Mouse (Mus musculus): ENCODE measurements around the gene Naa40. TPM values are rescaled to one million over a fixed set of nuclear protein-coding genes. Genes with fewer than 3 reads are reported as not detected.

Gene Naa40
- polyA plus RNA-seq, 1 experiment: 13.1 TPM

- H3K27ac ChIP-seq (ENCODE audit: insufficient read depth, low read depth, low read length): no peak overlapping the region
- no peak for TF ChIP-seq POLR2A (IDR thresholded peaks at IDR 0.05; ENCODE audit: low read depth, low read length)
- peaks cover 21% of the 10 kb centered on the region for H3K36me3 ChIP-seq (ENCODE audit: control insufficient read depth, insufficient read depth, low read length)
- H3K4me1 ChIP-seq (ENCODE audit: control insufficient read depth, insufficient read depth, insufficient read length, low read length): peaks cover 18% of the 10 kb centered on the region
- no peak overlapping the region for H3K4me3 ChIP-seq (ENCODE audit: low read depth, low read length)
- 74% methylated on average over 9 of the region's 9 CpGs for WGBS
- no peaks in the 10 kb centered on the region for H3K27me3 ChIP-seq (ENCODE audit: control insufficient read depth, insufficient read depth, low read length)
These were observed 15.8 kb downstream of the Naa40 start for GRCm38 (mm10) chr19:7225096-7225690.

- H3K4me1 ChIP-seq (ENCODE audit: control insufficient read depth, insufficient read depth, insufficient read length, low read length): peaks cover 18% of the 10 kb centered on the region
- H3K27ac ChIP-seq (ENCODE audit: insufficient read depth, low read depth, low read length): no peak overlapping the region
- H3K4me3 ChIP-seq (ENCODE audit: low read depth, low read length): no peak overlapping the region
- 94% methylated on average over 3 of the region's 3 CpGs for WGBS
- TF ChIP-seq POLR2A (IDR thresholded peaks at IDR 0.05; ENCODE audit: low read depth, low read length): no peak
- no peaks in the 10 kb centered on the region for H3K27me3 ChIP-seq (ENCODE audit: control insufficient read depth, insufficient read depth, low read length)
- H3K36me3 ChIP-seq (ENCODE audit: control insufficient read depth, insufficient read depth, low read length): peaks cover 13% of the 10 kb centered on the region; the same call in 1 of the 2 replicates
These were observed 16.7 kb downstream of the Naa40 start for GRCm38 (mm10) chr19:7224253-7224652.

GRCm38 (mm10) chr19:7223488-7223887 is 17.5 kb downstream of the Naa40 start:
- TF ChIP-seq CTCF (IDR thresholded peaks at IDR 0.05; ENCODE audit: extremely low read depth, insufficient read length, insufficient replicate concordance, low read depth, low read length) (no peak), POLR2A (IDR thresholded peaks at IDR 0.05; ENCODE audit: low read depth, low read length) (no peak)
- H3K36me3 ChIP-seq (ENCODE audit: control insufficient read depth, insufficient read depth, low read length): peaks cover 9% of the 10 kb centered on the region; the same call in 1 of the 2 replicates
- no peak overlapping the region for H3K27ac ChIP-seq (ENCODE audit: insufficient read depth, low read depth, low read length)
- H3K27me3 ChIP-seq (ENCODE audit: control insufficient read depth, insufficient read depth, low read length): no peaks in the 10 kb centered on the region
- H3K4me1 ChIP-seq (ENCODE audit: control insufficient read depth, insufficient read depth, insufficient read length, low read length): peaks cover 18% of the 10 kb centered on the region
- no peak overlapping the region for H3K4me3 ChIP-seq (ENCODE audit: low read depth, low read length)

- 82% methylated on average over 6 of the region's 6 CpGs for WGBS
- H3K4me1 ChIP-seq (ENCODE audit: control insufficient read depth, insufficient read depth, insufficient read length, low read length): peaks cover 12% of the 10 kb centered on the region
- H3K27ac ChIP-seq (ENCODE audit: insufficient read depth, low read depth, low read length): no peak overlapping the region
- no peaks in the 10 kb centered on the region for H3K27me3 ChIP-seq (ENCODE audit: control insufficient read depth, insufficient read depth, low read length)
- H3K4me3 ChIP-seq (ENCODE audit: low read depth, low read length): no peak overlapping the region
- 0 out of 2 replicates have a peak, but pooled peaks cover 1% of the 10 kb centered on the region for H3K36me3 ChIP-seq (ENCODE audit: control insufficient read depth, insufficient read depth, low read length)
- TF ChIP-seq CTCF (IDR thresholded peaks at IDR 0.05; ENCODE audit: extremely low read depth, insufficient read length, insufficient replicate concordance, low read depth, low read length) (no peak), POLR2A (IDR thresholded peaks at IDR 0.05; ENCODE audit: low read depth, low read length) (no peak)
These were observed 18.8 kb downstream of the Naa40 start for GRCm38 (mm10) chr19:7222196-7222595.

- Histone ChIP-seq H3K4me3 (ENCODE audit: low read depth, low read length) (no peak overlapping the region), H3K36me3 (ENCODE audit: control insufficient read depth, insufficient read depth, low read length) (peaks cover 22% of the 10 kb centered on the region), H3K27ac (ENCODE audit: insufficient read depth, low read depth, low read length) (no peak overlapping the region), H3K27me3 (ENCODE audit: control insufficient read depth, insufficient read depth, low read length) (no peaks in the 10 kb centered on the region), H3K4me1 (ENCODE audit: control insufficient read depth, insufficient read depth, insufficient read length, low read length) (peaks cover 11% of the 10 kb centered on the region; the same call in 1 of the 2 replicates)
- WGBS: 93% methylated on average over 5 of the region's 5 CpGs
- TF ChIP-seq CTCF (IDR thresholded peaks at IDR 0.05; ENCODE audit: extremely low read depth, insufficient read length, insufficient replicate concordance, low read depth, low read length) (no peak), POLR2A (IDR thresholded peaks at IDR 0.05; ENCODE audit: low read depth, low read length) (no peak)
These were observed 22.2 kb downstream of the Naa40 start for GRCm38 (mm10) chr19:7218753-7219152.

- H3K36me3 ChIP-seq (ENCODE audit: control insufficient read depth, insufficient read depth, low read length): peaks cover 29% of the 10 kb centered on the region
- 5% methylated on average over 6 of the region's 6 CpGs for WGBS
- H3K27me3 ChIP-seq (ENCODE audit: control insufficient read depth, insufficient read depth, low read length): no peaks in the 10 kb centered on the region
- no peak for TF ChIP-seq CTCF (IDR thresholded peaks at IDR 0.05; ENCODE audit: extremely low read depth, insufficient read length, insufficient replicate concordance, low read depth, low read length)
- TF ChIP-seq POLR2A (IDR thresholded peaks at IDR 0.05; ENCODE audit: low read depth, low read length): no peak
- peaks cover 11% of the 10 kb centered on the region; the same call in 1 of the 2 replicates for H3K4me1 ChIP-seq (ENCODE audit: control insufficient read depth, insufficient read depth, insufficient read length, low read length)
- no peak overlapping the region for H3K27ac ChIP-seq (ENCODE audit: insufficient read depth, low read depth, low read length)
- H3K4me3 ChIP-seq (ENCODE audit: low read depth, low read length): peak overlapping the region; percentile 14; the same call in 1 of the 2 replicates
These were observed 23.1 kb downstream of the Naa40 start for GRCm38 (mm10) chr19:7217926-7218267.

GRCm38 (mm10) chr19:7217162-7217925 is 23.6 kb downstream of the Naa40 start, which contains the start of gene Cox8a:
Gene Cox8a, minus strand, starts transcription at chr19:7217616.
- H3K4me1 ChIP-seq (ENCODE audit: control insufficient read depth, insufficient read depth, insufficient read length, low read length): peaks cover 11% of the 10 kb centered on the region; the same call in 1 of the 2 replicates
- WGBS: under 1% methylated on average over 50 of the region's 50 CpGs

More at GRCm38 (mm10) chr19:7217162-7217925, 23.6 kb downstream of the Naa40 start, which contains the start of gene Cox8a:
- Histone ChIP-seq H3K27me3 (ENCODE audit: control insufficient read depth, insufficient read depth, low read length) (no peaks in the 10 kb centered on the region), H3K4me3 (ENCODE audit: low read depth, low read length) (peak within 1 kb of the TSS; percentile 79), H3K36me3 (ENCODE audit: control insufficient read depth, insufficient read depth, low read length) (peaks cover 30% of the 10 kb centered on the region), H3K27ac (ENCODE audit: insufficient read depth, low read depth, low read length) (peak within 1 kb of the TSS; percentile 91)
- peak; percentile 61 for TF ChIP-seq POLR2A (IDR thresholded peaks at IDR 0.05; ENCODE audit: low read depth, low read length)
- TF ChIP-seq CTCF (IDR thresholded peaks at IDR 0.05; ENCODE audit: extremely low read depth, insufficient read length, insufficient replicate concordance, low read depth, low read length): no peak
